Mouse (Mus musculus) forebrain, embryonic 15.5 days (tissue): Measurements from ENCODE around the gene Tanc1. TPM values are rescaled to one million over a fixed set of nuclear protein-coding genes. Genes with fewer than 3 reads are reported as not detected.
A peak's percentile ranks its signal among the peaks of the same experiment; 100 is the strongest.

Experiments used
- ATAC-seq: fragments of 200-750 bp; cut with Nextera tagmentation; replicated peaks from 2 replicates; pipeline ENCODE4 v1.8.0; 2017; ENCODE audit warnings: mild to moderate bottlenecking, moderate TSS enrichment, moderate library complexity
- H3K27ac ChIP-seq: fragments of 300-500 bp; sonication (generic); replicated peaks from 2 replicates; pipeline ENCODE4 v1.5.1; 2015; ENCODE audit warnings: mild to moderate bottlenecking, inconsistent platforms
- H3K27me3 ChIP-seq: fragments of 300-500 bp; sonication (generic); 2 replicates; pipeline ENCODE4 v1.6.1; 2015; ENCODE audit warnings: inconsistent platforms
- H3K36me3 ChIP-seq: fragments of 300-500 bp; sonication (generic); 2 replicates; pipeline ENCODE4 v1.6.1; 2015; ENCODE audit warnings: mild to moderate bottlenecking, inconsistent platforms
- H3K4me1 ChIP-seq: fragments of 300-500 bp; sonication (generic); 2 replicates; pipeline ENCODE4 v1.6.1; 2015; ENCODE audit warnings: inconsistent platforms
- H3K4me2 ChIP-seq: fragments of 300-500 bp; sonication (generic); replicated peaks from 2 replicates; pipeline ENCODE4 v1.6.1; 2015; ENCODE audit warnings: mild to moderate bottlenecking, inconsistent platforms
- H3K4me3 ChIP-seq: fragments of 300-500 bp; sonication (generic); 2 replicates; pipeline ENCODE4 v1.5.1; 2015; ENCODE audit warnings: mild to moderate bottlenecking, inconsistent platforms
- H3K9ac ChIP-seq: fragments of 300-500 bp; sonication (generic); replicated peaks from 2 replicates; pipeline ENCODE4 v1.6.1; 2015; ENCODE audit warnings: mild to moderate bottlenecking, inconsistent platforms
- H3K9me3 ChIP-seq: fragments of 300-500 bp; sonication (generic); 2 replicates; pipeline ENCODE4 v1.6.1; 2016; ENCODE audit warnings: inconsistent platforms
- WGBS: fragments of 180-500 bp; shearing (Covaris S2); methylation state at CpG from one replicate; pipeline ENCODE4 v1.1.7; 2015; ENCODE audit warnings: mixed read lengths; 5-methylcytosine and 5-hydroxymethylcytosine counted together
- polyA plus RNA-seq: library from polyadenylated mRNA; unstranded; fragments of >200 nt; fragmentation: Nextera tagmentation; extraction: Ambion mirVana; gene quantifications from 2 replicates; pipeline ENCODE4 v1.2.1, GENCODE M21; 2015

The Tanc1 gene
- polyA plus RNA-seq, 1 experiment from 2014 or later: 9.1 TPM

GRCm38 (mm10) chr2:59598286-59598685, 13.6 kb upstream of the Tanc1 start:
- Histone ChIP-seq H3K27ac (no peak overlapping the region), H3K36me3 (no peaks in the 10 kb centered on the region), H3K4me1 (peaks cover 22% of the 10 kb centered on the region), H3K4me2 (no peak overlapping the region), H3K4me3 (no peak overlapping the region), H3K27me3 (no peaks in the 10 kb centered on the region), H3K9ac (no peak overlapping the region), H3K9me3 (no peaks in the 10 kb centered on the region)
- no peak for ATAC-seq
- 88% methylated on average over 6 of the region's 6 CpGs for WGBS

DNA sequence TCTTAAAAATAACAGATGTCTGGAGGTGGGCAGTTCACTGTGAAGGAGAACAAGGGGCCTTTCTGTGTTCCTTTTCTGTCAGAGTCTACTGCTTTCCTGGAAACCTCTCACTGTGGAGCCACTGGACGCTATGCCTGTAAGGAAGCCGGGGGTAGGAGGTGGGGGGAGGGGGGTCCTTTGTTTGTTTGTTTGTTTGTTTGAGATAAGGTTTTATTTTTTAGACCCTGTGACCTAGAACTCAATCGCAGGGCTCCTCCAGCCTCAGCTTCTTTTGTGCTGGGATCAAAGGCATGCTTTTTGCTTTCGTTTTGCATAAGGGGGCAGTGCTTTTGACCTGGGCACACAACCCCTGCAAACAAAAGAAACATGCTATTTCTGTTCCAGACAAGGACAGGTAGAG, 12.9 kb upstream of the Tanc1 start:
- 19% methylated on average over 4 of the region's 4 CpGs for WGBS
- H3K4me1 ChIP-seq: peaks cover 22% of the 10 kb centered on the region
- H3K4me2 ChIP-seq: no peak overlapping the region
- H3K9ac ChIP-seq: no peak overlapping the region
- H3K36me3 ChIP-seq: no peaks in the 10 kb centered on the region
- ATAC-seq: no peak
- no peak overlapping the region for H3K4me3 ChIP-seq
- H3K27ac ChIP-seq: no peak overlapping the region
- no peaks in the 10 kb centered on the region for H3K9me3 ChIP-seq
- no peaks in the 10 kb centered on the region for H3K27me3 ChIP-seq

DNA sequence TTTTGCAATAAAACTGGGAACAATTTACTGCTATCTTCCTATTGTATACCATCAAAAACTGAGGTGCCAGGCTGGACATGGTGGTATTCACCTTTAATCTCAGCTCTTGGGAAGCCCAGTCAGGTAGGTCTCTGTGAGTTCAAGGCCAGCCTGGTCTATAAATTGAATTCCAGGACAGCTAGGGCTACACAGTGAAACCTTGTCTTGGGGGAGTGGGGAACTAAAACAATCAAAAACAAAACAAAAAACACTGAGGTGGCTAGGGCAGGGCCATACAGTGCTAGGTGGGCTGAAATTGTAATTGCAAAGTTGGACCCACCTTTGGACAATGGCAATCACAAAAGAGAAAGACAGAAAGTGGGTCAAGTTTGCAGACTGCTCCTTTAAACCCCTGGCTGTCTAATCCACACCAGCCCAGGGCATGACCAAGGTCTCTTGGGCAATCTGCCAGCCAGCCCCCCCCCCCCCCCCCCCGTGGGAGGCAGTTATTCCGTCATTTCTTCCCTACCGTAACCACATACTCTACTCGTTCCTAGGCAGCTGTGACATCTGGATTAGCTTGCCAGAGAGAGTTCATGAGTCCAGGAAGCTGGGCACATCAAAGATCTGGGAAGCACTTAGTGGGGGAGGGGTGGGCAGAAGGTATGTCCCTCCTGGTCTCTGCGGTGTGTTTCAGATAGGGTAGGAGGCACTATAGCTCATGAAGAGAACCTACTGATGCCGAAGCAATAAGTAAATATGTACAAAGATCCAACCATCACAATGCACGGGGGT, 12.3 kb upstream of the Tanc1 start:
- H3K4me2 ChIP-seq: peak overlapping the region; percentile 1; the same call in 1 of the 2 replicates
- H3K9ac ChIP-seq: no peak overlapping the region
- 21% methylated on average over 7 of the region's 7 CpGs for WGBS
- peaks cover 22% of the 10 kb centered on the region for H3K4me1 ChIP-seq
- peak; percentile 56; the same call in 1 of the 2 replicates for ATAC-seq
- no peaks in the 10 kb centered on the region for H3K9me3 ChIP-seq
- H3K36me3 ChIP-seq: no peaks in the 10 kb centered on the region
- H3K27me3 ChIP-seq: no peaks in the 10 kb centered on the region
- H3K4me3 ChIP-seq: no peak overlapping the region
- peak overlapping the region; percentile 54 for H3K27ac ChIP-seq

GRCm38 (mm10) chr2:59600123-59600840, 11.6 kb upstream of the Tanc1 start:
- Histone ChIP-seq H3K9me3 (no peaks in the 10 kb centered on the region), H3K36me3 (no peaks in the 10 kb centered on the region), H3K4me2 (peak overlapping the region; percentile 1; the same call in 1 of the 2 replicates), H3K27ac (peak overlapping the region; percentile 54), H3K9ac (no peak overlapping the region), H3K27me3 (no peaks in the 10 kb centered on the region), H3K4me3 (no peak overlapping the region), H3K4me1 (peaks cover 22% of the 10 kb centered on the region)
- peak; percentile 50 for ATAC-seq
- 43% methylated on average over 19 of the region's 19 CpGs for WGBS

DNA sequence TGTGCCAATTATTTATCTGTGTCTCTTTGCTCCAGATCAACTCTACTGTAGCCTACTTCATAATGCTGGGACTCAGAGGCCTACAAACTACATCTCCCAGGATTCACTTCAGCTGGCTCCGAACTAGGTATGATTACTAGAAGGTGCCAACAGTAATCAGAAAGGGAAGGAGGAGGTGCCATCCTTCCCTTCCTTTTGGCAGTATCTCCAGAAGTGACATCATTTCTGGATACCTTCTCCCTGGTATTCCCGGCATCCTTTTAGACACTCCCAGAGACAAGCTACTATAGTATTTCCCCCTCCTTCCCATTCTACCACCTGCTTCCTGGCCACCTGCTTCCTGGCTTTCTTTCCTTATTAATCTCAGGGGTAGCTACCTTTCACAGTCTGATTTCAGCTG, 10.9 kb upstream of the Tanc1 start:
- H3K4me2 ChIP-seq: no peak overlapping the region
- H3K27ac ChIP-seq: no peak overlapping the region
- H3K9me3 ChIP-seq: no peaks in the 10 kb centered on the region
- no peaks in the 10 kb centered on the region for H3K27me3 ChIP-seq
- no peak overlapping the region for H3K4me3 ChIP-seq
- H3K9ac ChIP-seq: no peak overlapping the region
- H3K4me1 ChIP-seq: peaks cover 22% of the 10 kb centered on the region
- peak; percentile 78 for ATAC-seq
- H3K36me3 ChIP-seq: no peaks in the 10 kb centered on the region
- WGBS: 60% methylated on average over 2 of the region's 2 CpGs

GRCm38 (mm10) chr2:59601452-59601851, 10.4 kb upstream of the Tanc1 start:
- H3K9me3 ChIP-seq: no peaks in the 10 kb centered on the region
- no peaks in the 10 kb centered on the region for H3K27me3 ChIP-seq
- WGBS: 89% methylated on average over 8 of the region's 8 CpGs
- H3K4me2 ChIP-seq: no peak overlapping the region
- H3K27ac ChIP-seq: no peak overlapping the region
- no peak for ATAC-seq
- no peak overlapping the region for H3K9ac ChIP-seq
- peaks cover 22% of the 10 kb centered on the region for H3K4me1 ChIP-seq
- no peaks in the 10 kb centered on the region for H3K36me3 ChIP-seq
- no peak overlapping the region for H3K4me3 ChIP-seq

DNA sequence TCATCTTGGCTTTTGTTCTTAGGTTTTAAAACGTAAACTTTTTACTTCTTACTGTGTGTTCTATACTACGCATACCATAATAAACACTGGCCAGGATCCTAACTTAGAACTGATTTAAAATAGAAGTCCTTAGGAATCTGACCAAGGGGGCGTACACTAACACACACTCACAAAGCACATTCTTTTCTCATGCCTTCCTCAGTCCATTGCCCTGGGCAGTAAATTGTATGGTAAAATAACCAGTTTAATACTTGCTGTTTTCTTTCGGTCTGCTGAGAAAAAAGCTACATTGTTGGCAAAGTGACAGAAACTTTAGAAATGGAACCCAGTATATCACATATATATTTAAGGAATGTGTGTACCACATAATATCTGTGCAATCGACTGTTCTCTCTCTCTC, 2.9 kb upstream of the Tanc1 start:
- WGBS: 53% methylated on average over 5 of the region's 5 CpGs
- H3K27ac ChIP-seq: no peak overlapping the region
- no peak overlapping the region for H3K9ac ChIP-seq
- no peak overlapping the region for H3K4me3 ChIP-seq
- H3K36me3 ChIP-seq: no peaks in the 10 kb centered on the region
- H3K9me3 ChIP-seq: no peaks in the 10 kb centered on the region
- no peak overlapping the region for H3K4me2 ChIP-seq
- no peaks in the 10 kb centered on the region for H3K27me3 ChIP-seq
- no peak for ATAC-seq
- peaks cover 19% of the 10 kb centered on the region for H3K4me1 ChIP-seq

- Histone ChIP-seq H3K9me3 (no peaks in the 10 kb centered on the region), H3K27me3 (no peaks in the 10 kb centered on the region), H3K27ac (peak overlapping the region; percentile 78), H3K4me2 (peak overlapping the region; percentile 100), H3K4me3 (peak overlapping the region; percentile 94), H3K36me3 (no peaks in the 10 kb centered on the region), H3K4me1 (peaks cover 22% of the 10 kb centered on the region), H3K9ac (peak overlapping the region; percentile 78)
- ATAC-seq: no peak
- WGBS: under 1% methylated on average over 14 of the region's 14 CpGs
Observed at GRCm38 (mm10) chr2:59611216-59611810, 529 bp upstream of the Tanc1 start.

GRCm38 (mm10) chr2:59612733-59613473, 1.1 kb downstream of the Tanc1 start:
- H3K27me3 ChIP-seq: no peaks in the 10 kb centered on the region
- peak overlapping the region; percentile 78 for H3K27ac ChIP-seq
- peak overlapping the region; percentile 94 for H3K4me3 ChIP-seq
- peak overlapping the region; percentile 78 for H3K9ac ChIP-seq
- H3K4me2 ChIP-seq: peak overlapping the region; percentile 100
- H3K4me1 ChIP-seq: peaks cover 22% of the 10 kb centered on the region
- ATAC-seq: peak; percentile 29
- H3K36me3 ChIP-seq: no peaks in the 10 kb centered on the region
- no peaks in the 10 kb centered on the region for H3K9me3 ChIP-seq
- WGBS: 0% methylated on average over 33 of the region's 33 CpGs

DNA sequence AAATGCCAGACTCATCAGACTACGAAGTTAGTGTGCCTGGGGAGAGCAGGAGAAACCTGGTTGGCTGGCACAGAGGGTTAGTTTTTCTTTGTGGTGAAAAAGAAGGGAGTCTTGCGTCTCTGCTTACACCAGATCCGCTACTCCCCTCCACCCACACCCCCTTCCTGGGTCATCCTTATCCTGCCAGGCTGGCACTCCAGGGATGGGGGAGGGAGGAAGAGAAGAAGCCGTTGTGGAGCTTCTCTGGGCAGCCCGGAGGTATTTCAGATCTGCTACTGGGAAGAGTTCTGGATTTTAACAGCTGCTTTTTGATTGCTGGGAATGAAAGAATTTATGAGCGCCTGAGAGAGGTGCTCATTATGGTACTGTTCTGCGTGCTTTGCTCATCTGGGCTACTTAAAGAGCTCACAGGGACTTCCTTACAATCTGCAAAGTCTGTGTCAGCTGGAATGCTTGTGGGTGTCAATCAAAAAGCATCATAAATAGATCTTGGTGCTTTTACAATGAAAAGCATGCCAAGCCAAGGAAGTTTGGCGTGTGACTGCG, 1.7 kb downstream of the Tanc1 start:
- no peak overlapping the region for H3K27ac ChIP-seq
- H3K9ac ChIP-seq: peak overlapping the region; percentile 78
- ATAC-seq: no peak; the same call in 1 of the 2 replicates
- H3K36me3 ChIP-seq: no peaks in the 10 kb centered on the region
- peaks cover 22% of the 10 kb centered on the region for H3K4me1 ChIP-seq
- WGBS: 3% methylated on average over 9 of the region's 9 CpGs
- H3K27me3 ChIP-seq: no peaks in the 10 kb centered on the region
- peak overlapping the region; percentile 100 for H3K4me2 ChIP-seq
- peak overlapping the region; percentile 94 for H3K4me3 ChIP-seq
- no peaks in the 10 kb centered on the region for H3K9me3 ChIP-seq

DNA sequence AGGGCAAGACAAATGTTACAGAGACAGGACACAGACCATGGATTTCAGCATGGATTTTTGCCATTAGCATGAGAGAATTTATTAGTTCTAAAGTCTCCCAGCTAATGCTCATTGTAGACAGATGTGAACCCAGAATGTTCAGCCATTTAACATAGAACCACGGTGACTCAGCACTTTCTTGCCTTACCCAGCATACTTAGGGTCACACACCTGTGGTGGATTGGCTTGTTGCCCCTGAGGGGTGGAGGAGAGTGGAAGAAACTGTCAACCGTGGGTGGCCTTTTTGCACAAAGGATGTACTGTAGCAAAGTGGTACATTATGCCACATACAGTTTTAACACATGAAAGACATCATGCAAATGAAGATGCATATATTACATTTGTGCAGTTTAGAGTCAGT, 5.0 kb downstream of the Tanc1 start:
- Histone ChIP-seq H3K4me3 (no peak overlapping the region), H3K9ac (no peak overlapping the region), H3K27me3 (no peaks in the 10 kb centered on the region), H3K4me2 (no peak overlapping the region), H3K4me1 (peaks cover 16% of the 10 kb centered on the region), H3K9me3 (no peaks in the 10 kb centered on the region), H3K27ac (no peak overlapping the region), H3K36me3 (no peaks in the 10 kb centered on the region)
- ATAC-seq: no peak
- WGBS: 79% methylated on average over 2 of the region's 2 CpGs
